Mouse (Mus musculus) cerebellum, adult 2 months (tissue): ENCODE results near the gene Atp13a4.

Source experiments
- CTCF ChIP-seq: fragments of 200-500 bp; IDR thresholded peaks from 2 replicates; pipeline ENCODE4 v1.5.1; 2011; ENCODE audit warnings: low read depth, mild to moderate bottlenecking, control low read depth, low read length, moderate library complexity, borderline replicate concordance; ENCODE audit not compliant: insufficient read depth
- POLR2A ChIP-seq: fragments of 200-500 bp; IDR thresholded peaks from 2 replicates; pipeline ENCODE4 v1.6.1; 2011; ENCODE audit warnings: low read length, control low read depth, borderline replicate concordance; ENCODE audit not compliant: insufficient read depth

- TF ChIP-seq CTCF: no peak
- no peak for TF ChIP-seq POLR2A
Measured at GRCm38 (mm10) chr16:29453282-29453681, 91.4 kb downstream of the Atp13a4 start.
